28 mouse cellular contexts compared by ENCODE assay signal in genomic region chr13:71538226-71538625, GRCm38 (mm10).
A peak's percentile ranks its signal among the peaks of the same experiment; 100 is the strongest.
DNase-seq lines count a peak whose midpoint lies in the region; ATAC-seq lines count a peak whose summit lies in the region.
"Had no signal": no experiment of that assay in that cellular context is flagged by ENCODE, and none has a peak within 500 bp of the region (broad histone marks: within the 10 kb centered on the region; RNA-seq: fewer than 3 reads in every experiment).

No protein-coding gene starts in this region.

- intact Hi-C loops in heart, postnatal 14 days (cut with DNase I), result no loop called here

- no peak overlapping the region for H3K4me3 ChIP-seq in hindbrain, embryonic 14.5 days (replicated peaks; ENCODE audit: low read length)
- H3K4me3 ChIP-seq in hindbrain, embryonic 11.5 days (ENCODE audit: low read depth, low read length), result no peak overlapping the region
- no peak overlapping the region for H3K4me3 ChIP-seq in midbrain, embryonic 14.5 days (replicated peaks; ENCODE audit: low read depth, low read length)
- no peak overlapping the region for H3K4me3 ChIP-seq in midbrain, embryonic 11.5 days (ENCODE audit: low read depth, low read length)
- H3K4me3 ChIP-seq: embryonic facial prominence, embryonic 10.5 days; embryonic facial prominence, embryonic 13.5 days; erythroblast, embryonic 14.5 days; forebrain, embryonic 12.5 days; gastrocnemius, adult 2 months; hindbrain, embryonic 10.5 days had no signal

- no peaks in the 10 kb centered on the region for H3K9me3 ChIP-seq in hindbrain, embryonic 14.5 days (ENCODE audit: control insufficient read depth, low read length)
- H3K9me3 ChIP-seq in hindbrain, embryonic 11.5 days (ENCODE audit: control insufficient read depth, low read length), result no peaks in the 10 kb centered on the region
- H3K9me3 ChIP-seq in midbrain, embryonic 14.5 days (ENCODE audit: control insufficient read depth, low read length), result no peaks in the 10 kb centered on the region
- no peaks in the 10 kb centered on the region for H3K9me3 ChIP-seq in midbrain, embryonic 11.5 days (ENCODE audit: control insufficient read depth, low read length)
- H3K9me3 ChIP-seq: embryonic facial prominence, embryonic 10.5 days; embryonic facial prominence, embryonic 13.5 days; forebrain, embryonic 12.5 days; hindbrain, embryonic 10.5 days had no signal

- no peaks in the 10 kb centered on the region for H3K4me1 ChIP-seq in hindbrain, embryonic 14.5 days (replicated peaks; ENCODE audit: control insufficient read depth, insufficient read depth, low read length)
- H3K4me1 ChIP-seq in hindbrain, embryonic 11.5 days (replicated peaks; ENCODE audit: control insufficient read depth, insufficient read depth, low read length), result no peaks in the 10 kb centered on the region
- H3K4me1 ChIP-seq in midbrain, embryonic 14.5 days (ENCODE audit: control insufficient read depth, insufficient read depth, low read length), result no peaks in the 10 kb centered on the region
- no peaks in the 10 kb centered on the region for H3K4me1 ChIP-seq in midbrain, embryonic 11.5 days (ENCODE audit: control insufficient read depth, insufficient read depth, low read length)
- H3K4me1 ChIP-seq: embryonic facial prominence, embryonic 13.5 days; forebrain, embryonic 12.5 days had no signal

- H3K27ac ChIP-seq in hindbrain, embryonic 14.5 days, result no peak overlapping the region
- no peak overlapping the region for H3K27ac ChIP-seq in hindbrain, embryonic 11.5 days (ENCODE audit: low read depth, low read length)
- no peak overlapping the region for H3K27ac ChIP-seq in midbrain, embryonic 14.5 days (replicated peaks; ENCODE audit: low read depth, low read length)
- H3K27ac ChIP-seq in midbrain, embryonic 11.5 days (ENCODE audit: low read depth, low read length), result no peak overlapping the region
- H3K27ac ChIP-seq: embryonic facial prominence, embryonic 10.5 days; embryonic facial prominence, embryonic 13.5 days; forebrain, embryonic 12.5 days; gastrocnemius, adult 2 months; hindbrain, embryonic 10.5 days had no signal

- DNase-seq in cerebellum, postnatal 10 days, result peak; percentile 45 to 58
- no peak for DNase-seq in cerebellum, postnatal 4 days (ENCODE audit: low spot score in 2 of 2)
- peak; percentile 44 for DNase-seq in hindbrain, embryonic 14.5 days (ENCODE audit: low spot score)
- DNase-seq in hindbrain, embryonic 11.5 days (ENCODE audit: low spot score), result no peak
- DNase-seq in midbrain, embryonic 14.5 days, result peak; percentile 46
- DNase-seq in midbrain, embryonic 11.5 days (ENCODE audit: low spot score, missing footprints), result no peak
- DNase-seq in heart, postnatal 14 days, result no peak
- DNase-seq: adrenal gland, adult 8-10 months; adrenal gland, postnatal 25 days; cerebellum, adult 11 months; cerebellum, adult 8-10 months; cerebellum, postnatal 25 days; embryo, embryonic 11 days; forebrain, postnatal 0 days; gastrocnemius, adult 2 months; gastrocnemius, postnatal 14 days; heart, adult 11 months; heart, postnatal 36 days had no signal

- WGBS in hindbrain, embryonic 14.5 days, result 45% methylated on average over 4 of the region's 4 CpGs
- 77% methylated on average over 4 of the region's 4 CpGs for WGBS in hindbrain, embryonic 11.5 days
- WGBS in midbrain, embryonic 14.5 days, result 67% methylated on average over 4 of the region's 4 CpGs
- 84% methylated on average over 4 of the region's 4 CpGs for WGBS in midbrain, embryonic 11.5 days

- no peaks in the 10 kb centered on the region for H3K36me3 ChIP-seq in hindbrain, embryonic 14.5 days (replicated peaks; ENCODE audit: control insufficient read depth, insufficient read depth)
- no peaks in the 10 kb centered on the region for H3K36me3 ChIP-seq in hindbrain, embryonic 11.5 days (ENCODE audit: control insufficient read depth, insufficient read depth, low read length)
- H3K36me3 ChIP-seq in midbrain, embryonic 14.5 days (ENCODE audit: control insufficient read depth, insufficient read depth, low read length), result no peaks in the 10 kb centered on the region
- no peaks in the 10 kb centered on the region for H3K36me3 ChIP-seq in midbrain, embryonic 11.5 days (ENCODE audit: control insufficient read depth, insufficient read depth, low read length)
- H3K36me3 ChIP-seq: embryonic facial prominence, embryonic 10.5 days; embryonic facial prominence, embryonic 13.5 days; forebrain, embryonic 12.5 days; hindbrain, embryonic 10.5 days had no signal

- ATAC-seq in hindbrain, embryonic 14.5 days (ENCODE audit: low FRiP score), result no peak
- ATAC-seq in hindbrain, embryonic 11.5 days (ENCODE audit: low FRiP score), result no peak
- no peak for ATAC-seq in midbrain, embryonic 14.5 days (ENCODE audit: low FRiP score, low TSS enrichment)
- no peak for ATAC-seq in midbrain, embryonic 11.5 days (ENCODE audit: low FRiP score)
- ATAC-seq: activated CD4-positive, CD25-positive, alpha-beta regulatory T cell, adult 4 months; forebrain, postnatal 0 days; hindbrain, embryonic 16.5 days; inflammation-experienced regulatory T-cells, adult 6 months; intestine, embryonic 16.5 days had no signal

- no peak overlapping the region for H3K4me2 ChIP-seq in hindbrain, embryonic 14.5 days (replicated peaks)
- no peak overlapping the region for H3K4me2 ChIP-seq in hindbrain, embryonic 11.5 days (replicated peaks; ENCODE audit: low read depth, low read length)
- H3K4me2 ChIP-seq in midbrain, embryonic 14.5 days (ENCODE audit: low read length), result no peak overlapping the region
- no peak overlapping the region for H3K4me2 ChIP-seq in midbrain, embryonic 11.5 days
- H3K4me2 ChIP-seq: embryonic facial prominence, embryonic 13.5 days; forebrain, embryonic 12.5 days; heart, embryonic 11.5 days had no signal

- no peak overlapping the region for H3K9ac ChIP-seq in hindbrain, embryonic 14.5 days
- H3K9ac ChIP-seq in hindbrain, embryonic 11.5 days (ENCODE audit: low read depth, low read length), result no peak overlapping the region
- H3K9ac ChIP-seq in midbrain, embryonic 14.5 days (replicated peaks; ENCODE audit: low read length), result no peak overlapping the region
- H3K9ac ChIP-seq in midbrain, embryonic 11.5 days (ENCODE audit: low read length), result no peak overlapping the region
- H3K9ac ChIP-seq: embryonic facial prominence, embryonic 13.5 days; forebrain, embryonic 12.5 days; forebrain, postnatal 0 days had no signal

- no peaks in the 10 kb centered on the region for H3K27me3 ChIP-seq in hindbrain, embryonic 14.5 days (ENCODE audit: control insufficient read depth, insufficient read depth, low read length)
- no peaks in the 10 kb centered on the region for H3K27me3 ChIP-seq in hindbrain, embryonic 11.5 days (ENCODE audit: control insufficient read depth, insufficient read depth, low read length)
- no peaks in the 10 kb centered on the region for H3K27me3 ChIP-seq in midbrain, embryonic 14.5 days (ENCODE audit: control insufficient read depth, insufficient read depth, low read length)
- H3K27me3 ChIP-seq in midbrain, embryonic 11.5 days (ENCODE audit: control insufficient read depth, insufficient read depth, low read length), result no peaks in the 10 kb centered on the region
- H3K27me3 ChIP-seq: embryonic facial prominence, embryonic 13.5 days; forebrain, embryonic 12.5 days had no signal

Comparison
In these comparisons a context has a peak if more than half of its experiments do, and no peak if none do; other contexts are left out.
1. DNase-seq: peak in cerebellum, postnatal 10 days (2 of 2), hindbrain, embryonic 14.5 days (single experiment) and midbrain, embryonic 14.5 days (single experiment); none in cerebellum, postnatal 4 days (0 of 2), hindbrain, embryonic 11.5 days (single experiment), midbrain, embryonic 11.5 days (single experiment) and heart, postnatal 14 days (0 of 2).